Mouse (Mus musculus) liver, embryonic 16.5 days (tissue): ENCODE measurements at regions not wholly inside any gene's neighbourhood (a gene's known extent, or its start where the extent isn't known, plus 50 kb on each side); places are given as distances from the start of the nearest gene placed in this dataset.

Experiments
- ATAC-seq: fragments of 200-750 bp; cut with Nextera tagmentation; 2 replicates; pipeline ENCODE4 v1.8.0; 2017; ENCODE audit warnings: low read depth, mild to moderate bottlenecking, moderate number of reproducible peaks, moderate library complexity
- H3K27ac ChIP-seq: fragments of 300-500 bp; sonication (generic); 2 replicates; pipeline ENCODE4 v1.5.1; 2014; ENCODE audit warnings: mild to moderate bottlenecking, low read length
- H3K27me3 ChIP-seq: fragments of 300-500 bp; sonication (generic); 2 replicates; pipeline ENCODE4 v1.6.1; 2014; ENCODE audit warnings: low read depth, low read length, mixed read lengths; ENCODE audit not compliant: control insufficient read depth, insufficient read depth
- H3K36me3 ChIP-seq: fragments of 300-500 bp; sonication (generic); 2 replicates; pipeline ENCODE4 v1.6.1; 2014; ENCODE audit warnings: mild to moderate bottlenecking; ENCODE audit not compliant: control insufficient read depth, insufficient read depth
- H3K4me1 ChIP-seq: fragments of 300-500 bp; sonication (generic); 2 replicates; pipeline ENCODE4 v1.6.1; 2014; ENCODE audit warnings: low read depth, low read length, mixed read lengths; ENCODE audit not compliant: control insufficient read depth
- H3K4me2 ChIP-seq: fragments of 300-500 bp; sonication (generic); 2 replicates; pipeline ENCODE4 v1.6.1; 2014; ENCODE audit warnings: low read depth, low read length, mixed read lengths
- H3K4me3 ChIP-seq: fragments of 300-500 bp; sonication (generic); 2 replicates; pipeline ENCODE4 v1.5.1; 2014; ENCODE audit warnings: low read depth, mild to moderate bottlenecking, low read length
- H3K9ac ChIP-seq: fragments of 300-500 bp; sonication (generic); 2 replicates; pipeline ENCODE4 v1.6.1; 2014; ENCODE audit warnings: low read depth, low read length
- H3K9me3 ChIP-seq: fragments of 300-500 bp; sonication (generic); replicated peaks from 2 replicates; pipeline ENCODE4 v1.6.1; 2016; ENCODE audit warnings: low read length; ENCODE audit not compliant: control insufficient read depth
- WGBS: fragments of 180-500 bp; shearing (Covaris S2); extraction: QIAGEN DNeasy Blood & Tissue Kit; methylation state at CpG from one replicate; pipeline ENCODE4 v1.1.7; 2014; ENCODE audit not compliant: insufficient replicate concordance; 5-methylcytosine and 5-hydroxymethylcytosine counted together

DNA sequence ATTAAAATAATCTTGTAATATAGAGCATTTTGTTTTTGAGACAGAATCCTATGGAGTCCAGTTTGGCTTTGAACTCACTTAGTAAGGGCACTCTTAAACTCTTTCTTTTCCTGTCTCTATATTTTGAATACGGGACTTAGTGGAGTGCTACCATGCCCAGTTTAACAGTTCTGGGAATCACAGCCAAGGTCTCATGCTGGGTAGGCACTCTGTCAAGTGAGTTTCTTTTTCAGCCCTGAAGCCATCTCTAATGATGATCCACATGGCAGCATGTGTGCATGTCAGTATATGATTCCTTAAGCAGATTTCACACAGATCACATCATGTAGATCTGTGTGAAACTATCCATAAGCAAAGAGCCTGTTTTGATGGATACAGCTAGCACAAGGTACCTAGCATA, 113.6 kb upstream of the Rnd3 start:
- Histone ChIP-seq H3K9ac (no peak overlapping the region), H3K9me3 (no peaks in the 10 kb centered on the region), H3K4me1 (no peaks in the 10 kb centered on the region), H3K27ac (no peak overlapping the region), H3K4me2 (no peak overlapping the region), H3K27me3 (no peaks in the 10 kb centered on the region), H3K36me3 (no peaks in the 10 kb centered on the region), H3K4me3 (no peak overlapping the region)
- WGBS = 61% methylated on average over 1 of the region's 1 CpGs
- ATAC-seq = no peak

DNA sequence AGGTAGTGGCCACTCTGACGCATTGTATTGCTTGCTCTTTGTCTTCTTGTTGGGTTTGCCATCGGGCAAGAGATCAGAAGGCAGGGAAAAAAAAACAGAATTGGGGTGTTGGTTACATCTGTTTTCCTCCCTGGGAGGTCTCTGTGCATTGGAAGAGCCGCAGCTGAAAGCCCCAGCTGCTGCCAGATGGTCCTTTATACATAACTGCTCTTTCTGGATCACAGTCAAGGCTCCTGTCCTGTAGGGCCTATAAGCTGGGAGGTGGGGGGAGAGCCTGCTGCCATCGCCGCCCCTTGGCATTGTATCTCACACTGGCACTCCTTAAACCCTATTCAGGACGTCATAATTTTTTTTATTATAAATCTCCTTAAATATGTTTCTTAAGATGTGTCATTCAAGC, 101.9 kb upstream of the Rnd3 start:
- Histone ChIP-seq H3K4me3 (no peak overlapping the region), H3K4me1 (no peaks in the 10 kb centered on the region), H3K27me3 (no peaks in the 10 kb centered on the region), H3K9ac (no peak overlapping the region), H3K36me3 (no peaks in the 10 kb centered on the region), H3K4me2 (no peak overlapping the region), H3K9me3 (no peaks in the 10 kb centered on the region), H3K27ac (no peak overlapping the region)
- ATAC-seq = no peak
- WGBS = 70% methylated on average over 6 of the region's 6 CpGs

DNA sequence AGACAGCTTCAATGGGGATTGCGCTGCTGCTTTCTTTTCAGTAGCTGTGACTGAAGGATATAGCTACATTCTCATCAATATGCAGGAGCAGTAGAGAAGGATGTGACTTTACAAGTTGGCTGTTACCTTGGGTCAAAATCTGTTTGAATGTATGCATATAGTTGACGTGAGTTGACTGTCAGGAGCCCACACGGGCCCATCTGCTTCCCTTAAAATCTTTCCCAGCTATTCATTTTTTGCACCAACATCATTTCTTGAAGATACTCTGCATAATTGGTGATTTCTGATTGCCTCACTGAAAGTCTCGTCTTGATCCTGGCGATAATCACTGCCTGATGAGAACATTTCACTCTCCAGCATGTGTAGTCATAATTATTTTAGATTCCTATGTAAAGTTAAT, 92.7 kb upstream of the Rnd3 start:
- Histone ChIP-seq H3K4me3 (no peak overlapping the region), H3K4me2 (no peak overlapping the region), H3K9me3 (no peaks in the 10 kb centered on the region), H3K27me3 (no peaks in the 10 kb centered on the region), H3K9ac (no peak overlapping the region), H3K4me1 (no peaks in the 10 kb centered on the region), H3K36me3 (no peaks in the 10 kb centered on the region), H3K27ac (no peak overlapping the region)
- ATAC-seq = no peak
- WGBS = 55% methylated on average over 5 of the region's 5 CpGs

DNA sequence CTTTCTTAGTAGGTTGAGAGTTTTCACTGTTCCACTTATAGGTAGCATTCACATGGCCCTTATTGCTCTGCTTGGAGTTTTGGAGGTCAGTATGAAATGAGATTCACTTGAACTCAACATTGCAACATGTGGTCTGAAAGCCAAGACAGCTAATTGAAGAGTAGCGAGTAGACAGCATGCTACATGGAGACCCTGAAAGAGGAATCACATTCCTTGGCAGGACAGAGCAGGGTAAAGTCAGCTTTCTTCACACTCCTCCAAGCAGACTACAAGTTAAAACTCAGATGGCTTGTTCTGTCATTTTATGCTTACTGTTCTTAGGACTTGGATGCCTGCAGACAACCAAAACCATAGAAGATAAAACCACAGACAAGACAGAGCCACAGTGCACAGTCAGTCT, 91.1 kb upstream of the Rnd3 start:
- no peaks in the 10 kb centered on the region for H3K4me1 ChIP-seq
- no peak overlapping the region for H3K4me2 ChIP-seq
- H3K36me3 ChIP-seq = no peaks in the 10 kb centered on the region
- no peak for ATAC-seq
- no peak overlapping the region for H3K4me3 ChIP-seq
- H3K27ac ChIP-seq = no peak overlapping the region
- no peaks in the 10 kb centered on the region for H3K27me3 ChIP-seq
- H3K9ac ChIP-seq = no peak overlapping the region
- H3K9me3 ChIP-seq = no peaks in the 10 kb centered on the region
- WGBS = 54% methylated on average over 1 of the region's 1 CpGs

DNA sequence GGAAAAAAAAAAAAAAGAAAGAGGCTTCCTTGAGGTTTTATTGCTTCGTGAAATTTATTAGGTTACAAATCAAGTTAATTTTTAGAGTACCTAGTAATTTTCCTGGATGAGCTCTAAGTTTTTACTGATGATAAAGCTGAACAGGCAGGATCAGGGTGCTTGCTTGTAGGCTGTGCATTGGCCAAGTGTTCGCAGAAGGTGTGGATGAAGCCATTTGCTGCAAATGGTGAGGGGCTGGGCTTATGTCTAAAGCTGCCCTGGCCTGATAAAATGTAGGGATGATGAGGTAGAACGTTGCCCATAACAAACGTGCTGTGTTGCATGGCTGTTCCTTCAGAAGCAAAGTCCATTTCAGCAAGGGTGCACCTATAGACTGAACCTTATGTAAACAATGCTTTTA, 90.1 kb upstream of the Rnd3 start:
- no peak overlapping the region for H3K27ac ChIP-seq
- WGBS = 30% methylated on average over 4 of the region's 4 CpGs
- H3K36me3 ChIP-seq = no peaks in the 10 kb centered on the region
- H3K4me3 ChIP-seq = no peak overlapping the region
- no peak for ATAC-seq
- no peaks in the 10 kb centered on the region for H3K9me3 ChIP-seq
- H3K4me2 ChIP-seq = no peak overlapping the region
- no peaks in the 10 kb centered on the region for H3K27me3 ChIP-seq
- no peak overlapping the region for H3K9ac ChIP-seq
- no peaks in the 10 kb centered on the region for H3K4me1 ChIP-seq

DNA sequence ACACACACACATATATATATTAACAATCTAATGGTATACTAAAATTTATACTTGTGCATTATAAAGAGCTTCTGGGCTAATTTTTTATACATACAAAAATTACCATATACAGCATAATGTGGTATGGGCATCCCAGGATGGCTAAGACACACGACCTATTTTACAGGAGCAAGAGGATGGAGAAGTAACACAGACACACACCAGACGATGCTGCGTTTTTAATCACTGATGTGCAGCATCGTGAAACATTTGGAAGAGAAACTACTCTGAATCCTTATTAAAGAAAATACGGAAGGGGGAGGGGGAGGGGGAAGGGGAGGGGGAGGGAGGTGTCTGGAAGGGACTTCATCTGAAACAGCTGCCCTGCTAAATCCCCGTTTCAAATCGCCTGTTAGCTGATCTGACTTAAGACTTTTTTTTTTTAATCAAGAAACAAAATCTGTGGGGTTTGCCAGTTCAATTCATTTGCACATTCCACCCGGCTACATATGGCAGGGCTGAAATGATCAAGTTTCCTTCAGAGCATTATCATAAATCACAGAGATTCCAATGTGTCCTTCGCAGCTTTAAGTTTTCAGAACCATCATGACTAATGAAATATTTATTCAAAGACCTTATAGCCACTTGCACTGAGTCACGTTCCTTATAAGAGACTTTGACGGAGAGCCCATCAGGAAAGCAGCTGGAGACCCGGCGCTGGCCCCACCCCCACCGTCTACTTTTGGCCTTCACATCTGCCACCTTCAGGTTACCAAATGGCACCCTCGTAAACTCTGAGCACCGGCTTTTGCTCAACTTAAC, 89.4 kb upstream of the Rnd3 start:
- Histone ChIP-seq H3K9me3 (no peaks in the 10 kb centered on the region), H3K4me1 (no peaks in the 10 kb centered on the region), H3K36me3 (no peaks in the 10 kb centered on the region), H3K4me3 (no peak overlapping the region), H3K27ac (no peak overlapping the region), H3K4me2 (no peak overlapping the region), H3K9ac (no peak overlapping the region), H3K27me3 (no peaks in the 10 kb centered on the region)
- no peak for ATAC-seq
- 20% methylated on average over 16 of the region's 16 CpGs for WGBS

DNA sequence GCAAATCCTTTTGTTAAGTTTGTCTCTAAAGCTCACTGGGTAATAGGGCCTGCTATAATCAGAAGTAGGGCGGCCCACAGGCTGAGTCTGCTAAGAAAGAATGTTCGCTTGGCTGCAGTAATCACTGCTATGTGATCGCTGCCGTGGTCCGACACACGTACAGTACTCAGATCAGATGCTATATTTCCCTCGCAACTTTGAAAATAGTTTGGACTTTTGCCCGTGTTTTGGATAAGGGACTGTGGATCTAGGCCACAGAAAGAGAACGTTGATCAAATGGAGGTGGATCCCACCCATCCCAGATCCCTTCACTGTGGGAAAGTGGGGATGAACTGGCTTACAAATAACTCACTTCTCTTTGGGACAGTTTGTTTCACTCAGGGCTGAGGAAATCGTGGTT, 88.5 kb upstream of the Rnd3 start:
- Histone ChIP-seq H3K27me3 (no peaks in the 10 kb centered on the region), H3K4me1 (no peaks in the 10 kb centered on the region), H3K9ac (no peak overlapping the region), H3K27ac (no peak overlapping the region), H3K4me3 (no peak overlapping the region), H3K4me2 (no peak overlapping the region), H3K36me3 (no peaks in the 10 kb centered on the region), H3K9me3 (no peaks in the 10 kb centered on the region)
- no peak for ATAC-seq
- 64% methylated on average over 10 of the region's 10 CpGs for WGBS

DNA sequence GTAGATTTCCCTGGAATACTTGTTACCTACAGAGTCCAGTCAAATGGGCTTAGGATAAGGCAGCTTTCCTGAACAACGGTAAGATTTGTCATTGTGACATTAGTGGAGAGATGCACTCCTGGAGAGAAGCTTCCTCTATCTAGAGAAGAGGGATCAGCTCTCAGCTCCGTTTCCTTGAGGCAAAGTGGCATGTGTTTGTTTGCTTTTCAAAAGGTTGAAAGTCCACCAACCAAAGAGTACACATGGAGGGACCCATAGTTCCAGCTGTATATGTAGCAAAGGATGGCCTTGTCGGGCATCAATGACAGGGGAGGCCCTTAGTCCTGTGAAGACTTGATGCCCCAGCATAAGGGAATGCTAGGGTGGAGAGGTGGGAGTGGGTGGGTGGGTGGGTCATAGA, 87.9 kb upstream of the Rnd3 start:
- H3K4me2 ChIP-seq = no peak overlapping the region
- H3K4me1 ChIP-seq = no peaks in the 10 kb centered on the region
- H3K4me3 ChIP-seq = no peak overlapping the region
- ATAC-seq = no peak
- H3K27ac ChIP-seq = no peak overlapping the region
- H3K9me3 ChIP-seq = no peaks in the 10 kb centered on the region
- no peak overlapping the region for H3K9ac ChIP-seq
- no peaks in the 10 kb centered on the region for H3K27me3 ChIP-seq
- WGBS = 36% methylated on average over 3 of the region's 3 CpGs
- H3K36me3 ChIP-seq = no peaks in the 10 kb centered on the region

DNA sequence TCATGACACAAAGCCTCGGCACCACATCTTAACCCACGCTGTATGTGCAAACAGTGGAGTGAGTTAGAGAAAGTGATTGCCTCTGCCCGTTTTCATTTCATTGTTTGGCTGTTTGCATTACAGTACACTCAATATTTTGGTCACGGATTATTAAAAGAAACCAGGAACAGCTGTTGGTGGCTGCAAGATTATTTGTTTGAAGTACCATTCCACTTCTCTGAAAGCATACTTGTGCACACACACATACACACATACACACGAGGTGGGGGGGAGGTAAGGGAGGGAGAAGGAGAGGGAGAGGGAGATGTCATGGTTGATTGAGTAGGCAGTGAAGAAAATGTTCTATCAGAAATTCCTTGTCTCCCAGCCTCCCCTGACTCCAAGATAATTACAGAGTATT, 85.5 kb upstream of the Rnd3 start:
- H3K27me3 ChIP-seq = no peaks in the 10 kb centered on the region
- 52% methylated on average over 5 of the region's 5 CpGs for WGBS
- H3K36me3 ChIP-seq = no peaks in the 10 kb centered on the region
- no peaks in the 10 kb centered on the region for H3K4me1 ChIP-seq
- no peak overlapping the region for H3K4me3 ChIP-seq
- H3K9ac ChIP-seq = no peak overlapping the region
- H3K9me3 ChIP-seq = no peaks in the 10 kb centered on the region
- no peak for ATAC-seq
- no peak overlapping the region for H3K4me2 ChIP-seq
- H3K27ac ChIP-seq = no peak overlapping the region
